Mouse (Mus musculus): ENCODE measurements around the gene Elmo1. TPM values are rescaled to one million over a fixed set of nuclear protein-coding genes. Genes with fewer than 3 reads are reported as not detected.
A peak's percentile ranks its signal among the peaks of the same experiment; 100 is the strongest.

The Elmo1 gene
- polyA plus RNA-seq, 1 experiment from 2014 or later: 21.4 TPM

GRCm38 (mm10) chr13:20147736-20148135 lies 57.3 kb downstream of the Elmo1 start:
- Histone ChIP-seq H3K4me2 (ENCODE audit: low read depth, low read length) (no peak overlapping the region), H3K4me3 (ENCODE audit: low read depth, low read length) (no peak overlapping the region), H3K4me1 (ENCODE audit: control insufficient read depth, insufficient read depth, low read length) (peaks cover 7% of the 10 kb centered on the region; the same call in 1 of the 2 replicates), H3K27me3 (replicated peaks; ENCODE audit: control insufficient read depth, insufficient read depth, low read length) (no peaks in the 10 kb centered on the region), H3K27ac (replicated peaks; ENCODE audit: low read depth, low read length) (no peak overlapping the region), H3K9ac (ENCODE audit: low read depth, low read length) (no peak overlapping the region), H3K9me3 (ENCODE audit: control insufficient read depth, low read length) (no peaks in the 10 kb centered on the region), H3K36me3 (ENCODE audit: control insufficient read depth, insufficient read depth, low read length) (no peaks in the 10 kb centered on the region)
- 59% methylated on average over 4 of the region's 4 CpGs for WGBS
- peak; percentile 49 for DNase-seq (ENCODE audit: low spot score)
- no peak for ATAC-seq (ENCODE audit: low read depth)

- no peak overlapping the region for H3K4me2 ChIP-seq (ENCODE audit: low read depth, low read length)
- no peaks in the 10 kb centered on the region for H3K27me3 ChIP-seq (replicated peaks; ENCODE audit: control insufficient read depth, insufficient read depth, low read length)
- H3K9ac ChIP-seq (ENCODE audit: low read depth, low read length): no peak overlapping the region
- ATAC-seq (ENCODE audit: low read depth) (no peak), DNase-seq (ENCODE audit: low spot score) (no peak)
- H3K4me1 ChIP-seq (ENCODE audit: control insufficient read depth, insufficient read depth, low read length): peaks cover 7% of the 10 kb centered on the region; the same call in 1 of the 2 replicates
- no peaks in the 10 kb centered on the region for H3K9me3 ChIP-seq (ENCODE audit: control insufficient read depth, low read length)
- H3K4me3 ChIP-seq (ENCODE audit: low read depth, low read length): no peak overlapping the region
- WGBS: 84% methylated on average over 11 of the region's 11 CpGs
- H3K27ac ChIP-seq (replicated peaks; ENCODE audit: low read depth, low read length): no peak overlapping the region
- H3K36me3 ChIP-seq (ENCODE audit: control insufficient read depth, insufficient read depth, low read length): no peaks in the 10 kb centered on the region
These were observed 59.9 kb downstream of the Elmo1 start for GRCm38 (mm10) chr13:20150130-20150835.

DNA sequence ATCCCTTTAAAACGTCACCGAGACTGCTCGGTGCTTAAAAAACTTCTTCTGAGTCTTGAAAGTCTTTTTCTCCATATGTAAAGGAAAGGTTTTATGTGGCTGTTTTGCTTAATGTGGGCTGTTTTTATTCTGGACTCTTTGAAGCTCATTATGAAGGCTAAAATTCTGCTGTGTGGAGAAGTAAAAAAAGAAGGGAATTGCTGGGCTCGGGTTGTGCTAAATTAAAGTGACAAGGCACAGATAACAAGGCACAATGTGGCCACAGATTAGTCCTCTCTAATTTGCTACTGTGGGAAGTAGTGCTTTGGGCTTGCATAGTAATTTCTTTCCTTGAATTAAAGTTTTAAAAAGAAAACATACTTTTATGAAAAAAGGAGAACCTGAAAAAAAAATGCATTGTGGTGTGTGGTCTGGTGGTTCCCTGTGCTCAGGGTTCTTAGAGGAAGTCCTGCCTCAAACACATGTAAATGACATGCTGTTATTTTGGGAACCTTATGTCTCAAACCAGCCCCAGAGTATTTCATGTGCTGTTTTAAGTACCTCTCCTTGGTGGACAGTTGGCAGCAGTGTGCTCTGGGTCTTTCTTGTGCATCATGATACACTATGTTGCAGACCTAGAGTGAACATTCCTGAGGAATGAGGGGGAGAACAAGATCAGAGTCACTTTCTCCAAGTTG lies 61.0 kb downstream of the Elmo1 start:
- no peaks in the 10 kb centered on the region for H3K27me3 ChIP-seq (replicated peaks; ENCODE audit: control insufficient read depth, insufficient read depth, low read length)
- no peak overlapping the region for H3K4me3 ChIP-seq (ENCODE audit: low read depth, low read length)
- H3K9me3 ChIP-seq (ENCODE audit: control insufficient read depth, low read length): no peaks in the 10 kb centered on the region
- no peaks in the 10 kb centered on the region for H3K36me3 ChIP-seq (ENCODE audit: control insufficient read depth, insufficient read depth, low read length)
- H3K4me1 ChIP-seq (ENCODE audit: control insufficient read depth, insufficient read depth, low read length): peaks cover 7% of the 10 kb centered on the region; the same call in 1 of the 2 replicates
- no peak overlapping the region for H3K27ac ChIP-seq (replicated peaks; ENCODE audit: low read depth, low read length)
- no peak overlapping the region for H3K4me2 ChIP-seq (ENCODE audit: low read depth, low read length)
- ATAC-seq (ENCODE audit: low read depth) (peak; percentile 50; the same call in 1 of the 2 replicates), DNase-seq (ENCODE audit: low spot score) (peak; percentile 55)
- no peak overlapping the region for H3K9ac ChIP-seq (ENCODE audit: low read depth, low read length)
- 37% methylated on average over 4 of the region's 4 CpGs for WGBS

- DNase-seq (ENCODE audit: low spot score): no peak
- no peaks in the 10 kb centered on the region for H3K27me3 ChIP-seq (replicated peaks; ENCODE audit: control insufficient read depth, insufficient read depth, low read length)
- H3K4me3 ChIP-seq (ENCODE audit: low read depth, low read length): no peak overlapping the region
- no peak for ATAC-seq (ENCODE audit: low read depth)
- H3K9ac ChIP-seq (ENCODE audit: low read depth, low read length): no peak overlapping the region
- H3K27ac ChIP-seq (replicated peaks; ENCODE audit: low read depth, low read length): no peak overlapping the region
- WGBS: 91% methylated on average over 1 of the region's 1 CpGs
- H3K4me2 ChIP-seq (ENCODE audit: low read depth, low read length): no peak overlapping the region
- peaks cover 3% of the 10 kb centered on the region; the same call in 1 of the 2 replicates for H3K4me1 ChIP-seq (ENCODE audit: control insufficient read depth, insufficient read depth, low read length)
- no peaks in the 10 kb centered on the region for H3K9me3 ChIP-seq (ENCODE audit: control insufficient read depth, low read length)
- no peaks in the 10 kb centered on the region for H3K36me3 ChIP-seq (ENCODE audit: control insufficient read depth, insufficient read depth, low read length)
These were observed 66.7 kb downstream of the Elmo1 start for GRCm38 (mm10) chr13:20157059-20157458.

DNA sequence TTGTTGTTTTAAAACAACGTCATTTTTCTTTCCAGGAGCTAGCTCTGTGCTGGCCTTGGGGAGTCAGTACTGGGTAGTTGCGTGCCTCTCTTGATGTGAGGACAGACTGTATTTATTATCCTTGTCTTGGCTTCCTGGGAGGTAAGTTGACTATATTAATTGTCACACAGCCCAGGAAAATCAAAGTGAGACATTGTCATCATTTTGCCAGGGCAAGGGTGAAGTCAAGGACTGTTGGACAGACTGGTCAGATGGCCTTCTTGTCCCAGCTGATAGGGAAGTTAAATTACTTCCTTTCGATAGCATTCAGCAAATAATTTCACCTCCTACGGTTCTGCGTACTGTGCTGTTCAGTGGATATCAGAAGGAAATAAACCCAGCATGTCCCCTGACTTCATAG lies 67.1 kb downstream of the Elmo1 start:
- WGBS: 78% methylated on average over 5 of the region's 5 CpGs
- Histone ChIP-seq H3K27ac (replicated peaks; ENCODE audit: low read depth, low read length) (no peak overlapping the region), H3K27me3 (replicated peaks; ENCODE audit: control insufficient read depth, insufficient read depth, low read length) (no peaks in the 10 kb centered on the region), H3K4me2 (ENCODE audit: low read depth, low read length) (no peak overlapping the region), H3K9ac (ENCODE audit: low read depth, low read length) (no peak overlapping the region), H3K9me3 (ENCODE audit: control insufficient read depth, low read length) (no peaks in the 10 kb centered on the region), H3K4me3 (ENCODE audit: low read depth, low read length) (no peak overlapping the region), H3K36me3 (ENCODE audit: control insufficient read depth, insufficient read depth, low read length) (no peaks in the 10 kb centered on the region), H3K4me1 (ENCODE audit: control insufficient read depth, insufficient read depth, low read length) (0 out of 2 replicates have a peak, but pooled peaks cover under 1% of the 10 kb centered on the region)
- DNase-seq (ENCODE audit: low spot score): no peak
- no peak for ATAC-seq (ENCODE audit: low read depth)

- ATAC-seq (ENCODE audit: low read depth): no peak
- WGBS: 70% methylated on average over 10 of the region's 10 CpGs
- no peaks in the 10 kb centered on the region for H3K36me3 ChIP-seq (ENCODE audit: control insufficient read depth, insufficient read depth, low read length)
- no peaks in the 10 kb centered on the region for H3K4me1 ChIP-seq (ENCODE audit: control insufficient read depth, insufficient read depth, low read length)
- H3K4me2 ChIP-seq (ENCODE audit: low read depth, low read length): no peak overlapping the region
- H3K27me3 ChIP-seq (replicated peaks; ENCODE audit: control insufficient read depth, insufficient read depth, low read length): no peaks in the 10 kb centered on the region
- DNase-seq (ENCODE audit: low spot score): no peak
- no peak overlapping the region for H3K4me3 ChIP-seq (ENCODE audit: low read depth, low read length)
- no peak overlapping the region for H3K27ac ChIP-seq (replicated peaks; ENCODE audit: low read depth, low read length)
- H3K9ac ChIP-seq (ENCODE audit: low read depth, low read length): no peak overlapping the region
- no peaks in the 10 kb centered on the region for H3K9me3 ChIP-seq (ENCODE audit: control insufficient read depth, low read length)
These were observed 73.1 kb downstream of the Elmo1 start for GRCm38 (mm10) chr13:20163339-20163954.

DNA sequence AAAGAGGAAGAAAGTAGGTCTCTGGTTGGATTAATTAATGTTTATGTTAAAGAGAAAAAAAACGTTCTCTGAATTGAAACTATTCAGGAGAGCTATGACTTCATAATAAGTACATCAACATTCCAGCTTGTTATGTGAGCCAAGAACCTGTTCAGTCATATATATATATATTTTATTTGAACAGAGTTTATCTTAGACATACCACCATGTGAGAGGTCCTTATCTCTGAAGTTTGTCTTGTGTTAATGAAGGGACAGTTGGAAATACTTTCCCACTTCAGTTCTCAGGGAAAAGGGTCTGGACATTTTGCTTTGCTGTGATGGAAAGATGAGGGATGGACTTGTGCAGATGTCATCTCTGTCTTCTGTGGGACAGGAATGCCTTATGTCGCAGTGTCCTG lies 74.4 kb downstream of the Elmo1 start:
- no peak for DNase-seq (ENCODE audit: low spot score)
- no peaks in the 10 kb centered on the region for H3K36me3 ChIP-seq (ENCODE audit: control insufficient read depth, insufficient read depth, low read length)
- ATAC-seq (ENCODE audit: low read depth): no peak
- no peak overlapping the region for H3K9ac ChIP-seq (ENCODE audit: low read depth, low read length)
- no peaks in the 10 kb centered on the region for H3K4me1 ChIP-seq (ENCODE audit: control insufficient read depth, insufficient read depth, low read length)
- WGBS: 69% methylated on average over 2 of the region's 2 CpGs
- H3K9me3 ChIP-seq (ENCODE audit: control insufficient read depth, low read length): no peaks in the 10 kb centered on the region
- H3K4me3 ChIP-seq (ENCODE audit: low read depth, low read length): no peak overlapping the region
- H3K4me2 ChIP-seq (ENCODE audit: low read depth, low read length): no peak overlapping the region
- no peak overlapping the region for H3K27ac ChIP-seq (replicated peaks; ENCODE audit: low read depth, low read length)
- H3K27me3 ChIP-seq (replicated peaks; ENCODE audit: control insufficient read depth, insufficient read depth, low read length): no peaks in the 10 kb centered on the region

- Histone ChIP-seq H3K27me3 (replicated peaks; ENCODE audit: control insufficient read depth, insufficient read depth, low read length) (no peaks in the 10 kb centered on the region), H3K9me3 (ENCODE audit: control insufficient read depth, low read length) (no peaks in the 10 kb centered on the region), H3K4me2 (ENCODE audit: low read depth, low read length) (no peak overlapping the region), H3K4me1 (ENCODE audit: control insufficient read depth, insufficient read depth, low read length) (peaks cover 8% of the 10 kb centered on the region; the same call in 1 of the 2 replicates), H3K9ac (ENCODE audit: low read depth, low read length) (no peak overlapping the region), H3K36me3 (ENCODE audit: control insufficient read depth, insufficient read depth, low read length) (no peaks in the 10 kb centered on the region), H3K4me3 (ENCODE audit: low read depth, low read length) (no peak overlapping the region), H3K27ac (replicated peaks; ENCODE audit: low read depth, low read length) (peak overlapping the region; percentile 54)
- DNase-seq (ENCODE audit: low spot score): no peak
- 22% methylated on average over 10 of the region's 10 CpGs for WGBS
- no peak; the same call in 1 of the 2 replicates for ATAC-seq (ENCODE audit: low read depth)
These were observed 83.7 kb downstream of the Elmo1 start for GRCm38 (mm10) chr13:20173987-20174654.

Data from embryonic facial prominence, embryonic 14.5 days (tissue).